Mouse (Mus musculus) hindbrain, embryonic 13.5 days (tissue): ENCODE data around the gene Fbxl5. TPM values are rescaled to one million over a fixed set of nuclear protein-coding genes. Genes with fewer than 3 reads are reported as not detected.

Source experiments
- ATAC-seq: fragments of 200-750 bp; cut with Nextera tagmentation; 2 replicates; pipeline ENCODE4 v1.8.0; 2017; ENCODE audit warnings: moderate TSS enrichment; ENCODE audit not compliant: low FRiP score
- H3K27ac ChIP-seq: fragments of 300-500 bp; sonication (generic); 2 replicates; pipeline ENCODE4 v1.5.1; 2015; ENCODE audit warnings: inconsistent platforms, mild to moderate bottlenecking, moderate library complexity
- H3K27me3 ChIP-seq: fragments of 300-500 bp; sonication (generic); 2 replicates; pipeline ENCODE4 v1.6.1; 2015; ENCODE audit warnings: mild to moderate bottlenecking, inconsistent platforms
- H3K36me3 ChIP-seq: fragments of 300-500 bp; sonication (generic); 2 replicates; pipeline ENCODE4 v1.6.1; 2015; ENCODE audit warnings: mild to moderate bottlenecking, inconsistent platforms
- H3K4me1 ChIP-seq: fragments of 300-500 bp; sonication (generic); replicated peaks from 2 replicates; pipeline ENCODE4 v1.6.1; 2015; ENCODE audit warnings: inconsistent platforms
- H3K4me2 ChIP-seq: fragments of 300-500 bp; sonication (generic); 2 replicates; pipeline ENCODE4 v1.6.1; 2015; ENCODE audit warnings: inconsistent platforms, mild to moderate bottlenecking, moderate library complexity
- H3K4me3 ChIP-seq: fragments of 300-500 bp; sonication (generic); 2 replicates; pipeline ENCODE4 v1.5.1; 2015; ENCODE audit warnings: mild to moderate bottlenecking, inconsistent platforms
- H3K9ac ChIP-seq: fragments of 300-500 bp; sonication (generic); 2 replicates; pipeline ENCODE4 v1.6.1; 2015; ENCODE audit warnings: mild to moderate bottlenecking, inconsistent platforms
- H3K9me3 ChIP-seq: fragments of 300-500 bp; sonication (generic); 2 replicates; pipeline ENCODE4 v1.6.1; 2016; ENCODE audit warnings: inconsistent platforms
- WGBS: fragments of 180-500 bp; shearing (Covaris S2); methylation state at CpG from one replicate; pipeline ENCODE4 v1.1.7; 2015; 5-methylcytosine and 5-hydroxymethylcytosine counted together
- polyA plus RNA-seq: library from polyadenylated mRNA; unstranded; fragments of >200 nt; fragmentation: Nextera tagmentation; extraction: Ambion mirVana; gene quantifications from 2 replicates; pipeline ENCODE4 v1.2.1, GENCODE M21; 2015

The Fbxl5 gene
- polyA plus RNA-seq, 1 experiment from 2014 or later = 70.5 TPM

GRCm38 (mm10) chr5:43771555-43771954 is 49.9 kb downstream of the Fbxl5 start:
- Histone ChIP-seq H3K4me1 (peaks cover 3% of the 10 kb centered on the region), H3K9me3 (no peaks in the 10 kb centered on the region), H3K36me3 (peaks cover 32% of the 10 kb centered on the region), H3K4me3 (no peak overlapping the region), H3K27ac (no peak overlapping the region), H3K9ac (no peak overlapping the region), H3K4me2 (no peak overlapping the region), H3K27me3 (no peaks in the 10 kb centered on the region)
- ATAC-seq = no peak
- WGBS = 92% methylated on average over 3 of the region's 3 CpGs

DNA sequence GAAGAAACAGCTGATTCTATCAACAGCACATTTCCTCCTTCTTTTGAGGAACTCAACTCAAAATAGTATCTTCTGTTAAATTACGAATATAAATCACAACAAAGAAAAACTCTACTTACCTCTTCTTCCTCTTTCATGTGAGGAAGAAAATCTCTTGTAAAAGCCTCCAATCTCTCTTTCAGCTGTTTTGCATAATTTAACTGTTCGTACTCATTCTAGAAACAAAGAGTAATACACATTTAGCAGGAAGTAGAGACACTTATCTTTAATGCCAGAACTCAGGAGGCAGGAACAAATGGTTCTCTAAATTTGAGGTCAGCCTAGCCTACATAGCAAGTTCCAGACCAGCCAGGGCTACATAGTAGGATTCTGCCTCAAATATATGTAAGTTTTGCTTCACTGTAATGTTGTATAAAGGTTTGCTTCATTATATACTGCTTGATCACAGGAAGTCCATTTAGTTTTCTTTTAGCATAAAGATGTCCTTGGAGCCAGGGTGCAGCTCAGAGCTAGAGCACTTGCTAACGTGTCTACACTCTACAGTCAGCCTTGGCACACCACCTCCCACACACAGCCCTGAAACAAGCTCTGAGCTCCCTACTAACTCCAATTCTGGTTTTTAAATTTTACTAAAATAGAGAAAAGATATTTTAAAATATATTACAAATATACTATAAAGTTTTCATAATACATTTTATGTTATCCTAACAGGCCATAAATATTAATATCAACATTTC is 50.7 kb downstream of the Fbxl5 start:
- Histone ChIP-seq H3K4me3 (no peak overlapping the region), H3K9me3 (no peaks in the 10 kb centered on the region), H3K4me1 (no peaks in the 10 kb centered on the region), H3K4me2 (no peak overlapping the region), H3K36me3 (peaks cover 32% of the 10 kb centered on the region), H3K27ac (no peak overlapping the region), H3K9ac (no peak overlapping the region), H3K27me3 (no peaks in the 10 kb centered on the region)
- no peak for ATAC-seq
- WGBS = 94% methylated on average over 3 of the region's 3 CpGs

DNA sequence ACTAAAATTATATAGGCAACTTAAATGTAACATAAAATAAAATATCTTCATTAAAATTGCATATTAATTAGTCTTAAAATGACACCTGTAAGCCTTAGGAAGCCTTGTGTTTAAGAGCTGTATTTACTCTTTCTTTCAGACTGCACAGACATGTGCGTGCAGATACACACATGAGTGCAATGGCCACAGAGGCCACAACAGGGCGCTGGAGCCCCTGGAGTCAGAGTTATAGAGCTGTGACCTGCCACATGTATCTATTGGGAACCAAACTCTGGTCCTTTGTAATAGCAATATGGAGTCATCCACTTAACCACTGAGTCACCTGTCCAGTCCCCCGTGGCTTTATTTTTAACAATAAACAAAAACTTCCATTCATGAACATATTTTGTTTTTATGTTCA is 72.3 kb downstream of the Fbxl5 start:
- H3K27ac ChIP-seq = no peak overlapping the region
- 85% methylated on average over 3 of the region's 3 CpGs for WGBS
- ATAC-seq = no peak

DNA sequence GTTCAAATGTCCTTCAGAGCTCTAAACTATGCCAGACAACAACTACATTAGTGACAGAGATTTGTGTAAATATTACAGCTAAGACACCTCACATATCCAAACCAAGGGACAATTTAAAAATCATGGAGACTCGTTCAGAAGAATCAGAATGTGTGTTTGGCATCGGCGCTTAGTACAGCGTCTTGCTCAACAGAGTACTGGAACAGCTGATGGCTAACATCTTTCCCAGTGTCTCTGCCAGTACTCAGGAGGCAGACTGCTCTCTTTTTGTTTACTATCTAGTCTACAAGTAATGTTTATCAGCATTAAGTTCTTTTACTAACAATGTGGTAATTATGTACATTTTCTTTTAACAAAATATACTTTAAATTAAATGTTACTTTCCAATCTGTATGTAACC is 73.4 kb downstream of the Fbxl5 start:
- Histone ChIP-seq H3K27ac (no peak overlapping the region), H3K9me3 (no peaks in the 10 kb centered on the region), H3K4me2 (no peak overlapping the region), H3K4me3 (no peak overlapping the region), H3K4me1 (no peaks in the 10 kb centered on the region), H3K36me3 (peaks cover 11% of the 10 kb centered on the region), H3K9ac (no peak overlapping the region), H3K27me3 (no peaks in the 10 kb centered on the region)
- WGBS = 97% methylated on average over 4 of the region's 4 CpGs
- ATAC-seq = no peak

More for the DNA sequence above, 72.3 kb downstream of the Fbxl5 start:
- H3K9ac ChIP-seq = no peak overlapping the region
- no peaks in the 10 kb centered on the region for H3K4me1 ChIP-seq
- H3K9me3 ChIP-seq = no peaks in the 10 kb centered on the region
- no peaks in the 10 kb centered on the region for H3K27me3 ChIP-seq
- H3K4me2 ChIP-seq = no peak overlapping the region
- H3K4me3 ChIP-seq = no peak overlapping the region
- H3K36me3 ChIP-seq = peaks cover 7% of the 10 kb centered on the region

DNA sequence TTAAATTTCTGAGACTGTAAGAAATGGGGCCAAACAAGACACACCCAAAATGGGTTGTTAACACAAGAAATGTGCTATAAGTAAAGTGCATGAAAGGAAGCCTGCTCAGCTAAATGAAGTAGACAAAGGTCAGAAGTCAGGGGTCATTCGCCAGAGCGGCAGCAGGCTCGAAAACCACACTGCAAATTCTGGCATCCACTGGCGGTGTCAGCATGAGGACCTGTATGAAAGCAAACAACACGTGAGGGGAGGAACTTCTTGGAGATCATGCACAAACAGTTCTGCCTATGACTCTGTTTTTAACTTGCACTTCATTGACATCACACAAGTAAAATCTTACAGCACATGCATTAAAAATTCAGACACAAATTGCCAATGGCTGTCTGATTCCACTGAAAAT is 76.3 kb downstream of the Fbxl5 start:
- WGBS = 46% methylated on average over 5 of the region's 5 CpGs
- H3K9ac ChIP-seq = no peak overlapping the region
- no peak for ATAC-seq
- peaks cover 21% of the 10 kb centered on the region for H3K36me3 ChIP-seq
- H3K4me3 ChIP-seq = no peak overlapping the region
- no peaks in the 10 kb centered on the region for H3K27me3 ChIP-seq
- H3K27ac ChIP-seq = no peak overlapping the region
- no peak overlapping the region for H3K4me2 ChIP-seq
- H3K9me3 ChIP-seq = no peaks in the 10 kb centered on the region
- H3K4me1 ChIP-seq = no peaks in the 10 kb centered on the region

- no peak overlapping the region for H3K27ac ChIP-seq
- WGBS = 100% methylated on average over 1 of the region's 1 CpGs
These were observed 77.3 kb downstream of the Fbxl5 start for GRCm38 (mm10) chr5:43744187-43744586.

DNA sequence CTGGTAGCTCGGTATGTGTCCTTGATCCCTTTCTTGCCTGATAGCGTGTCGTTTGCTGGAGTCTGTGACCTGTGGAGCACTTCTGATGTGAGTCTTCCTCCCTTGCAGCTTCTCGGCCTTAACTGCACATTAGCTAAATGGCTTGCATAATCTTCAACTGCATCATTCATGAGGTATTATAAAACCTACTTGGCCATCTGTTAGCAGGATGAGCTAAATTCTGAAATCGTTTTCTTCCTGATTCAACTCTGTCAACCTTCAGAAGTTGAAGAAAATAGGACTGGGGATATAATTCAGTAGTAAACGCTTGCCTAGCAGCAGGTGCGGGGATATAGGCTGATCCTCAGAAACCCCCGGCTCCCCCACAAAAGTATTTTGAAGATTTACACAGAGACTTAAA is 89.1 kb downstream of the Fbxl5 start:
- peaks cover 31% of the 10 kb centered on the region for H3K36me3 ChIP-seq
- 82% methylated on average over 8 of the region's 8 CpGs for WGBS
- H3K4me3 ChIP-seq = no peak overlapping the region
- H3K27me3 ChIP-seq = no peaks in the 10 kb centered on the region
- no peak overlapping the region for H3K27ac ChIP-seq
- H3K4me2 ChIP-seq = no peak overlapping the region
- H3K9ac ChIP-seq = no peak overlapping the region
- H3K4me1 ChIP-seq = no peaks in the 10 kb centered on the region
- no peak for ATAC-seq
- no peaks in the 10 kb centered on the region for H3K9me3 ChIP-seq

More at GRCm38 (mm10) chr5:43744187-43744586, 77.3 kb downstream of the Fbxl5 start:
- no peaks in the 10 kb centered on the region for H3K4me1 ChIP-seq
- no peak overlapping the region for H3K4me3 ChIP-seq
- H3K9me3 ChIP-seq = no peaks in the 10 kb centered on the region
- H3K27me3 ChIP-seq = no peaks in the 10 kb centered on the region
- no peak overlapping the region for H3K9ac ChIP-seq
- H3K4me2 ChIP-seq = no peak overlapping the region
- H3K36me3 ChIP-seq = peaks cover 21% of the 10 kb centered on the region
- ATAC-seq = no peak

DNA sequence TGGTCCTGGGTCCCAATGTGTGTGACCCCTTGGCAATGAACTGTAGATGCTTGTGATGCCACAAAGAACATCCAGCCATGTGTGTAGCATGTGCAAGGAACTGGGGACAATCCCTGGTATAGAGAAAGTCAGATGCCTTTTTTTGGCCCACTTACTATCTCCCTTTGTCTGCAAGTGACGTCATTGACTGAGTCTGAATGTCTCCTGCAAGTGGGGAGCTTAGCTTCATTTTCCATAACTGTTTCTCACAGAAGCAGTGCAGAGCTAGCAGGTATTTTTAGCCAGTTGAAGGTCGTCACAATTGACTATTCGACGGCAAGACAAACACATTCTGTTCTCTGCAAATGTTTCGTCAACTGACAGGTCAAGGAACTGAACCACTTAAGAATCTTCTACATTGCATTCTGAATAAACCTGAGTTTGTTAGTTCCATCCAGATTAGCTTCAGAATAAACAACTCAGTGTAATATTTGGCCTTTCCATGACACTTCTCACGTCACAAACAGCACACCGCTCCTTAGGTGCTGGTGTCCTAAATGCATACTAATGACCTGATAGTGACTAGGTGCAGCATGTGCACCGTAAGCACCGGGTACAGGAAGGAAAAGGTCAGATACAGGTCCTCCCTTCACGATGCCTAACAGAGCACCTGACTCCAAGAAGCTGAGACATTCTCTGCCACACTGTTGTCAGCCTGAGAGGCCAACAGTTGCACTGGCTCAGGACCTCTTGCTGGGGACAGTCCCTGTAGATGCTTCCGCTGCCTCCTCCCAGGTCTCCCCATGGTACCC is 92.9 kb downstream of the Fbxl5 start:
- WGBS = 87% methylated on average over 11 of the region's 11 CpGs

GRCm38 (mm10) chr5:43723830-43724229 is 97.6 kb downstream of the Fbxl5 start:
- Histone ChIP-seq H3K27ac (no peak overlapping the region), H3K4me2 (no peak overlapping the region), H3K4me1 (no peaks in the 10 kb centered on the region), H3K36me3 (peaks cover 37% of the 10 kb centered on the region), H3K27me3 (no peaks in the 10 kb centered on the region), H3K4me3 (no peak overlapping the region), H3K9ac (no peak overlapping the region), H3K9me3 (no peaks in the 10 kb centered on the region)
- 84% methylated on average over 7 of the region's 7 CpGs for WGBS
- no peak for ATAC-seq

More for the DNA sequence above, 92.9 kb downstream of the Fbxl5 start:
- no peak overlapping the region for H3K27ac ChIP-seq
- H3K4me3 ChIP-seq = no peak overlapping the region
- ATAC-seq = no peak
- no peak overlapping the region for H3K4me2 ChIP-seq
- H3K9ac ChIP-seq = no peak overlapping the region
- H3K4me1 ChIP-seq = no peaks in the 10 kb centered on the region
- no peaks in the 10 kb centered on the region for H3K9me3 ChIP-seq
- peaks cover 28% of the 10 kb centered on the region for H3K36me3 ChIP-seq
- no peaks in the 10 kb centered on the region for H3K27me3 ChIP-seq

- H3K27me3 ChIP-seq = no peaks in the 10 kb centered on the region
- no peak overlapping the region for H3K27ac ChIP-seq
- H3K9me3 ChIP-seq = no peaks in the 10 kb centered on the region
- H3K4me1 ChIP-seq = no peaks in the 10 kb centered on the region
- H3K4me2 ChIP-seq = no peak overlapping the region
- no peak for ATAC-seq
- no peak overlapping the region for H3K4me3 ChIP-seq
- H3K36me3 ChIP-seq = peaks cover 44% of the 10 kb centered on the region
- no peak overlapping the region for H3K9ac ChIP-seq
- 93% methylated on average over 6 of the region's 6 CpGs for WGBS
These were observed 99.0 kb downstream of the Fbxl5 start for GRCm38 (mm10) chr5:43722452-43722783.

GRCm38 (mm10) chr5:43721538-43722451 is 99.6 kb downstream of the Fbxl5 start:
- Histone ChIP-seq H3K27ac (no peak overlapping the region), H3K9ac (no peak overlapping the region), H3K9me3 (no peaks in the 10 kb centered on the region), H3K36me3 (peaks cover 45% of the 10 kb centered on the region), H3K4me1 (no peaks in the 10 kb centered on the region), H3K4me2 (no peak overlapping the region), H3K27me3 (no peaks in the 10 kb centered on the region), H3K4me3 (no peak overlapping the region)
- 80% methylated on average over 5 of the region's 5 CpGs for WGBS
- no peak for ATAC-seq

DNA sequence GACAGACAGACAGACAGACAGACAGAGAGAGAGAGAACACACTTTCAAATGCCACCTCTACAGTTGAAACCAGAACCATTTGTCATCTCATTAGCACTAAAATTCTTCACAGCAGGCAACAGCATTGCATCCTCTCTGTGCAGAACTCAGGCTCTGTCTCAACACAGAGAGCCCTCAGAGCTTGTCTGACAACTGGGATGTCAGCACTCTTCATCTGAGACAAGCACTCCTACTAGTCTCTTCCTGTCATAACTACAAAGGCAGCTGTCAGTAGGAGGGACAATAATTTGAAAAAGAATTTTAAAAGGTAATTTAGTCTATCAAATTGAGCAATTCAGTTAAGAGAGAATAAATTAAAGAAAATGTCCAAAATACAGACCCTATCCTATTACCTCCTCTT is 122.2 kb downstream of the Fbxl5 start:
- H3K9ac ChIP-seq = no peak overlapping the region
- no peak overlapping the region for H3K27ac ChIP-seq
- ATAC-seq = no peak
- H3K4me2 ChIP-seq = no peak overlapping the region
- H3K4me1 ChIP-seq = no peaks in the 10 kb centered on the region
- no peaks in the 10 kb centered on the region for H3K27me3 ChIP-seq
- no peak overlapping the region for H3K4me3 ChIP-seq
- peaks cover 67% of the 10 kb centered on the region for H3K36me3 ChIP-seq
- no peaks in the 10 kb centered on the region for H3K9me3 ChIP-seq
